Comparison of ENCODE assay signal across 13 mouse cellular contexts in genomic region chr8:110695431-110695830, GRCm38 (mm10). TPM values are rescaled to one million over a fixed set of nuclear protein-coding genes. Genes with fewer than 3 reads are reported as not detected.
DNase-seq lines count a peak whose midpoint lies in the region; ATAC-seq and TF ChIP-seq lines count a peak whose summit lies in the region.
"Had no signal": no experiment of that assay in that cellular context is flagged by ENCODE, and none has a peak within 500 bp of the region (broad histone marks: within the 10 kb centered on the region; RNA-seq: fewer than 3 reads in every experiment).

No protein-coding gene starts in this region.

- peak overlapping the region; percentile 29; the same call in 1 of the 2 replicates for H3K27ac ChIP-seq in forebrain, postnatal 0 days (ENCODE audit: low read depth, low read length)
- no peak overlapping the region for H3K27ac ChIP-seq in forebrain, embryonic 11.5 days (ENCODE audit: low read depth, low read length)
- peak overlapping the region; percentile 39; the same call in 1 of the 2 replicates for H3K27ac ChIP-seq in limb, embryonic 13.5 days
- no peak overlapping the region; the same call in 1 of the 2 replicates for H3K27ac ChIP-seq in limb, embryonic 10.5 days
- peak overlapping the region; percentile 12; the same call in 1 of the 2 replicates for H3K27ac ChIP-seq in cortical plate, adult 2 months (ENCODE audit: insufficient read depth, low read length)
- H3K27ac ChIP-seq: liver, embryonic 13.5 days had no signal

- H3K4me1 ChIP-seq in forebrain, postnatal 0 days (ENCODE audit: insufficient read depth) = peaks cover 19% of the 10 kb centered on the region
- no peaks in the 10 kb centered on the region for H3K4me1 ChIP-seq in forebrain, embryonic 11.5 days (replicated peaks; ENCODE audit: control insufficient read depth, insufficient read depth, low read length)
- peaks cover 13% of the 10 kb centered on the region for H3K4me1 ChIP-seq in limb, embryonic 13.5 days
- no peaks in the 10 kb centered on the region for H3K4me1 ChIP-seq in limb, embryonic 10.5 days
- peaks cover 19% of the 10 kb centered on the region for H3K4me1 ChIP-seq in cortical plate, adult 2 months (ENCODE audit: control insufficient read depth, insufficient read depth, low read length)

- H3K9me3 ChIP-seq in forebrain, postnatal 0 days (ENCODE audit: low read length) = no peaks in the 10 kb centered on the region
- H3K9me3 ChIP-seq in forebrain, embryonic 11.5 days (ENCODE audit: control insufficient read depth, low read length) = no peaks in the 10 kb centered on the region
- H3K9me3 ChIP-seq in limb, embryonic 13.5 days = no peaks in the 10 kb centered on the region
- H3K9me3 ChIP-seq in limb, embryonic 10.5 days (replicated peaks) = no peaks in the 10 kb centered on the region
- H3K9me3 ChIP-seq: liver, embryonic 13.5 days had no signal

- no peak for DNase-seq in forebrain, postnatal 0 days
- DNase-seq in forebrain, embryonic 11.5 days (ENCODE audit: low spot score) = no peak
- DNase-seq in limb, embryonic 10.5 days (ENCODE audit: low spot score) = no peak
- peak; percentile 59 for DNase-seq in cerebellum, adult 11 months
- no peak for DNase-seq in yolk sac, embryonic 10.5 days (ENCODE audit: low spot score)
- DNase-seq in embryo, embryonic 9.5 days (ENCODE audit: extremely low spot score) = no peak
- DNase-seq: adrenal gland, postnatal 10 days; B cell, adult 2 months; heart, adult 18-20 months; kidney, adult 11 months; liver, embryonic 13.5 days had no signal

- no peak overlapping the region for H3K9ac ChIP-seq in forebrain, postnatal 0 days
- no peak overlapping the region for H3K9ac ChIP-seq in forebrain, embryonic 11.5 days (ENCODE audit: low read length)
- H3K9ac ChIP-seq in limb, embryonic 13.5 days = no peak overlapping the region
- H3K9ac ChIP-seq: liver, embryonic 13.5 days had no signal

- WGBS in forebrain, postnatal 0 days = 71% methylated on average over 5 of the region's 5 CpGs
- WGBS in forebrain, embryonic 11.5 days = 89% methylated on average over 5 of the region's 5 CpGs
- WGBS in limb, embryonic 13.5 days = 84% methylated on average over 5 of the region's 5 CpGs
- 91% methylated on average over 5 of the region's 5 CpGs for WGBS in limb, embryonic 10.5 days

- 0 out of 2 replicates have a peak, but pooled peaks cover 3% of the 10 kb centered on the region for H3K36me3 ChIP-seq in forebrain, postnatal 0 days (ENCODE audit: insufficient read depth)
- H3K36me3 ChIP-seq in forebrain, embryonic 11.5 days (ENCODE audit: control insufficient read depth, insufficient read depth, low read length) = no peaks in the 10 kb centered on the region
- H3K36me3 ChIP-seq in limb, embryonic 13.5 days = peaks cover 11% of the 10 kb centered on the region
- peaks cover 54% of the 10 kb centered on the region for H3K36me3 ChIP-seq in limb, embryonic 10.5 days

- TF ChIP-seq CTCF in forebrain, postnatal 0 days (IDR thresholded peaks at IDR 0.05; ENCODE audit: low read depth) = no peak
- no peak for TF ChIP-seq CTCF in cortical plate, adult 2 months (IDR thresholded peaks at IDR 0.05; ENCODE audit: extremely low read depth, insufficient read depth, low read length)

- no peak overlapping the region for H3K4me2 ChIP-seq in forebrain, postnatal 0 days (ENCODE audit: low read depth)
- no peak overlapping the region for H3K4me2 ChIP-seq in forebrain, embryonic 11.5 days (ENCODE audit: low read depth, low read length, severe bottlenecking)
- H3K4me2 ChIP-seq in limb, embryonic 13.5 days (replicated peaks) = no peak overlapping the region
- H3K4me2 ChIP-seq: liver, embryonic 13.5 days had no signal

- no peaks in the 10 kb centered on the region for H3K27me3 ChIP-seq in forebrain, postnatal 0 days (ENCODE audit: insufficient read depth, low read length)
- no peaks in the 10 kb centered on the region for H3K27me3 ChIP-seq in forebrain, embryonic 11.5 days (ENCODE audit: control insufficient read depth, insufficient read depth, low read length)
- no peaks in the 10 kb centered on the region for H3K27me3 ChIP-seq in limb, embryonic 13.5 days
- no peaks in the 10 kb centered on the region for H3K27me3 ChIP-seq in limb, embryonic 10.5 days (ENCODE audit: low read depth, poor library complexity, severe bottlenecking)
- H3K27me3 ChIP-seq: liver, embryonic 13.5 days had no signal

- no peak overlapping the region for H3K4me3 ChIP-seq in forebrain, postnatal 0 days (ENCODE audit: low read depth, low read length)
- no peak overlapping the region for H3K4me3 ChIP-seq in forebrain, embryonic 11.5 days (ENCODE audit: low read depth, low read length)
- no peak overlapping the region for H3K4me3 ChIP-seq in limb, embryonic 13.5 days
- H3K4me3 ChIP-seq in limb, embryonic 10.5 days = no peak overlapping the region
- H3K4me3 ChIP-seq in cortical plate, adult 2 months (ENCODE audit: insufficient read depth, low read length) = no peak overlapping the region
- H3K4me3 ChIP-seq: liver, embryonic 13.5 days had no signal

- 0 out of 2 replicates have a peak, but pooled peaks have one; percentile 10 for ATAC-seq in forebrain, postnatal 0 days
- no peak for ATAC-seq in forebrain, embryonic 11.5 days (replicated peaks; ENCODE audit: low FRiP score)
- no peak for ATAC-seq in limb, embryonic 13.5 days (ENCODE audit: low FRiP score, low read depth)

- no peak for TF ChIP-seq POLR2A in cortical plate, adult 2 months (IDR thresholded peaks at IDR 0.05; ENCODE audit: extremely low read depth, insufficient read depth, low read length)

RNA-seq across cellular contexts. Expression of gene Mtss1l, which starts 25.8 kb away (rescaled TPM):
- total RNA-seq in forebrain, postnatal 0 days (2014; rRNA removed) = 55.2 and 71.1 TPM in 2 replicates
- 42.2 and 49.0 TPM in 2 replicates for polyA plus RNA-seq in forebrain, postnatal 0 days (2015; fragmentation: Nextera tagmentation; extraction: Ambion mirVana)
- 15.8 and 17.6 TPM in 2 replicates for polyA plus RNA-seq in forebrain, embryonic 11.5 days (2014; fragmentation: Nextera tagmentation; extraction: Ambion mirVana)
- 10.4 and 11.7 TPM in 2 replicates for polyA plus RNA-seq in limb, embryonic 13.5 days (2015; fragmentation: Nextera tagmentation; extraction: Ambion mirVana)
- 7.8 and 8.8 TPM in 2 replicates for polyA plus RNA-seq in limb, embryonic 10.5 days (2016; fragmentation: Nextera tagmentation; extraction: Ambion mirVana)
- polyA plus RNA-seq in cortical plate, adult 2 months (2012; rRNA removed) = 156 and 161 TPM in 2 replicates

Comparison
In these comparisons a context has a peak if more than half of its experiments do, and no peak if none do; other contexts are left out.
1. H3K27ac ChIP-seq: peak in forebrain, postnatal 0 days (single experiment), limb, embryonic 13.5 days (single experiment) and cortical plate, adult 2 months (single experiment); none in forebrain, embryonic 11.5 days (single experiment) and limb, embryonic 10.5 days (single experiment).